In the genomic region with DNA sequence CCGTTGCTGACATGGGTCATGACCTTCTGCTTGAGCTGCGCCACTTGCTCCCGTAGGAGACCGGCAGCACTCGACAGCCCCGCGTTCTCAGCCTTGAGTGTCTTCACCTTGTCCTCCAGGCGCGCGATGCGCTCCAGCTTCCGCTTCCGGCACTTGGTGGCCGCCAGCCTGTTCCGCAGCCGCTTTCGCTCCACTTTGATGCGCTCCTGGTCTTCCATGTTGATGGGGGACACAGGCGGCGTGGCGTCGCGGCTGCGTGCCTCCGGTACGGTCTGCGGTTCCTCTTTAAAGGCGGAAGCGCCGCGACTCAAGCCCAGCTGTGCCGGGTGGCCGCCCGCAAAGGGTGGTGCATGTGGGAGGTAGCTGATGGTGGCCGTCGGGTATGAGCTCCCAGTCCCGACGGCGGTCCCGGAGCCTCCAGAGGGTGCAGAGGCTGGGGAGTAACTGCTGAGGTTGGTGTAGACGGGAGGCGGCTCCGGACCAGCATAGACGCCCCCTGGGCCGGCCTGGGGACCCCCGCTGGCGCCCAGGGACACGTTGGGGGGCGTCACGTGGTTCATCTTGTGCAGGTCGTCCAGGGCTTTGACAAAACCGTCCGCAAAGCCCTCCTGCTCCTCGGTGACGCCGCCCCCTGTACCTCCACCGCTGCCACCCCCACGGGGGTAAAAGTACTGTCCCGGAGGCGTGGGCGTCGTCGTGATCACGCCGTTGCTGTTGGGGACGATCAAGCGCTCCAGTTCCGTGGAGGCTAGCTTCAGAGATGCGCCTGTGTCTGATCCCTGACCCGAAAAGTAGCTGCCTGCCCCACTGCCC, we compare ENCODE assay signal across 8 mouse cellular contexts. TPM values are rescaled to one million over a fixed set of nuclear protein-coding genes. Genes with fewer than 3 reads are reported as not detected.
A peak's percentile ranks its signal among the peaks of the same experiment; 100 is the strongest.
DNase-seq lines count a peak whose midpoint lies in the region; ATAC-seq and TF ChIP-seq lines count a peak whose summit lies in the region.

No protein-coding gene starts in this region.

- H3K4me1 ChIP-seq in E14TG2a.4 (replicated peaks; ENCODE audit: low read depth, low read length), result peaks cover 63% of the 10 kb centered on the region
- peaks cover 33% of the 10 kb centered on the region for H3K4me1 ChIP-seq in forebrain, embryonic 14.5 days (ENCODE audit: control insufficient read depth, insufficient read depth, low read length)
- peaks cover 77% of the 10 kb centered on the region for H3K4me1 ChIP-seq in hindbrain, embryonic 10.5 days (replicated peaks)

- peak overlapping the region; percentile 68 for H3K9ac ChIP-seq in forebrain, embryonic 14.5 days (ENCODE audit: low read length)

- peak overlapping the region; percentile 96 for H3K4me2 ChIP-seq in forebrain, embryonic 14.5 days (ENCODE audit: low read length)

- H3K9me3 ChIP-seq in E14TG2a.4 (ENCODE audit: low read length), result no peaks in the 10 kb centered on the region
- H3K9me3 ChIP-seq in forebrain, embryonic 14.5 days (replicated peaks; ENCODE audit: control insufficient read depth, low read length), result no peaks in the 10 kb centered on the region
- no peaks in the 10 kb centered on the region for H3K9me3 ChIP-seq in hindbrain, embryonic 10.5 days

- under 1% methylated on average over 69 of the region's 70 CpGs for WGBS in forebrain, embryonic 14.5 days
- under 1% methylated on average over 70 of the region's 70 CpGs for WGBS in hindbrain, embryonic 10.5 days

- H3K27me3 ChIP-seq in E14TG2a.4 (ENCODE audit: insufficient read depth, low read length), result no peaks in the 10 kb centered on the region
- peaks cover 27% of the 10 kb centered on the region for H3K27me3 ChIP-seq in forebrain, embryonic 14.5 days (replicated peaks; ENCODE audit: control insufficient read depth, insufficient read depth, low read length)
- peaks cover 58% of the 10 kb centered on the region for H3K27me3 ChIP-seq in hindbrain, embryonic 10.5 days (ENCODE audit: insufficient read depth, poor library complexity, severe bottlenecking)

- ATAC-seq in forebrain, embryonic 14.5 days, result no peak

- peak overlapping the region; percentile 91 for H3K4me3 ChIP-seq in E14TG2a.4 (replicated peaks; ENCODE audit: low read length)
- peak overlapping the region; percentile 46 for H3K4me3 ChIP-seq in forebrain, embryonic 14.5 days (ENCODE audit: low read depth, low read length)
- peak overlapping the region; percentile 68 for H3K4me3 ChIP-seq in hindbrain, embryonic 10.5 days

- no peak overlapping the region for H3K27ac ChIP-seq in forebrain, embryonic 14.5 days (ENCODE audit: low read depth, low read length)
- H3K27ac ChIP-seq in hindbrain, embryonic 10.5 days, result peak overlapping the region; percentile 82

- peak; percentile 78 to 81 for DNase-seq in adrenal gland, postnatal 36 days
- DNase-seq in forebrain, embryonic 14.5 days (ENCODE audit: low spot score), result peak; percentile 61
- DNase-seq in hindbrain, embryonic 10.5 days (ENCODE audit: low spot score), result peak; percentile 70
- peak; percentile 56 to 69 for DNase-seq in layer of hippocampus, postnatal 10 days (ENCODE audit: low spot score in 2 of 2)
- DNase-seq in lung, postnatal 14 days, result peak; percentile 73
- peak; percentile 79 to 83 for DNase-seq in right cerebral cortex, postnatal 10 days (ENCODE audit: low spot score in 2 of 2)
- DNase-seq in urinary bladder, postnatal 36 days (ENCODE audit: low spot score in 2 of 2), result peak; percentile 58 to 59

- peaks cover 21% of the 10 kb centered on the region for H3K36me3 ChIP-seq in E14TG2a.4 (ENCODE audit: insufficient read depth, low read length)
- peaks cover 27% of the 10 kb centered on the region for H3K36me3 ChIP-seq in forebrain, embryonic 14.5 days (ENCODE audit: control insufficient read depth, insufficient read depth, low read length)
- H3K36me3 ChIP-seq in hindbrain, embryonic 10.5 days, result peaks cover 29% of the 10 kb centered on the region

- no peak for TF ChIP-seq CTCF in E14TG2a.4 (conservative IDR thresholded peaks at IDR 0.05; ENCODE audit: low read length)

RNA-seq across cellular contexts. Expression of a gene that starts 0.9 kb away (rescaled TPM):
- 100 to 1,000 TPM in 1 of 2 experiments, 10 to 100 TPM in 1; 71.5 to 139 TPM for total RNA-seq in adrenal gland, postnatal 36 days (2021)
- polyA plus RNA-seq in forebrain, embryonic 14.5 days (2014; fragmentation: Nextera tagmentation; extraction: Ambion mirVana), result 5.0 and 6.5 TPM in 2 replicates
- polyA plus RNA-seq in hindbrain, embryonic 10.5 days (2016; fragmentation: Nextera tagmentation; extraction: Ambion mirVana), result 6.5 and 8.7 TPM in 2 replicates
- total RNA-seq in layer of hippocampus, postnatal 10 days (2021), result 10 to 100 TPM; 33.7 to 34.2 TPM

RNA-seq across cellular contexts. Expression of a gene that starts 8.1 kb away (rescaled TPM):
- total RNA-seq in adrenal gland, postnatal 36 days (2021), result 100 to 1,000 TPM; 109 to 136 TPM
- 93.3 and 111 TPM in 2 replicates for polyA plus RNA-seq in forebrain, embryonic 14.5 days (2014; fragmentation: Nextera tagmentation; extraction: Ambion mirVana)
- polyA plus RNA-seq in hindbrain, embryonic 10.5 days (2016; fragmentation: Nextera tagmentation; extraction: Ambion mirVana), result 137 and 146 TPM in 2 replicates
- 10 to 100 TPM; 36.8 to 44.3 TPM for total RNA-seq in layer of hippocampus, postnatal 10 days (2021)

RNA-seq across cellular contexts. Expression of a gene that starts 8.3 kb away (rescaled TPM):
- 100 to 1,000 TPM; 651 to 659 TPM for total RNA-seq in adrenal gland, postnatal 36 days (2021)
- 1,735 and 2,101 TPM in 2 replicates for polyA plus RNA-seq in forebrain, embryonic 14.5 days (2014; fragmentation: Nextera tagmentation; extraction: Ambion mirVana)
- 1,241 and 1,456 TPM in 2 replicates for polyA plus RNA-seq in hindbrain, embryonic 10.5 days (2016; fragmentation: Nextera tagmentation; extraction: Ambion mirVana)
- 100 to 1,000 TPM; 492 to 505 TPM for total RNA-seq in layer of hippocampus, postnatal 10 days (2021)

RNA-seq across cellular contexts. Expression of a gene that starts 8.4 kb away (rescaled TPM):
- 1 to 10 TPM in 1 of 2 experiments, not detected in 1; 1.5 TPM for total RNA-seq in adrenal gland, postnatal 36 days (2021)
- polyA plus RNA-seq in forebrain, embryonic 14.5 days (2014; fragmentation: Nextera tagmentation; extraction: Ambion mirVana), result not detected in 2 replicates
- polyA plus RNA-seq in hindbrain, embryonic 10.5 days (2016; fragmentation: Nextera tagmentation; extraction: Ambion mirVana), result not detected in 2 replicates
- total RNA-seq in layer of hippocampus, postnatal 10 days (2021), result not detected

RNA-seq across cellular contexts. Expression of a gene that starts 12.8 kb away (rescaled TPM):
- total RNA-seq in adrenal gland, postnatal 36 days (2021), result 1 to 10 TPM; 7.0 to 8.2 TPM
- 13.0 and 20.3 TPM in 2 replicates for polyA plus RNA-seq in forebrain, embryonic 14.5 days (2014; fragmentation: Nextera tagmentation; extraction: Ambion mirVana)
- polyA plus RNA-seq in hindbrain, embryonic 10.5 days (2016; fragmentation: Nextera tagmentation; extraction: Ambion mirVana), result 14.5 and 16.8 TPM in 2 replicates
- 10 to 100 TPM; 14.5 to 15.1 TPM for total RNA-seq in layer of hippocampus, postnatal 10 days (2021)
